Mouse (Mus musculus) bone marrow, adult 2 months (tissue): ENCODE measurements around the gene Myl9. TPM values are rescaled to one million over a fixed set of nuclear protein-coding genes. Genes with fewer than 3 reads are reported as not detected.

Experiments used
- H3K27ac ChIP-seq: fragments of 200-500 bp; 2 replicates; pipeline ENCODE4 v1.5.1; 2012; ENCODE audit warnings: low read depth, mild to moderate bottlenecking, control low read depth, inconsistent platforms, low read length; ENCODE audit not compliant: control insufficient read depth, poor library complexity, insufficient read depth
- H3K4me1 ChIP-seq: fragments of 200-500 bp; 2 replicates; pipeline ENCODE4 v1.6.1; 2011; ENCODE audit warnings: low read length; ENCODE audit not compliant: control insufficient read depth, insufficient read depth
- H3K4me3 ChIP-seq: fragments of 200-500 bp; replicated peaks from 2 replicates; pipeline ENCODE3; 2011; ENCODE audit warnings: mild to moderate bottlenecking, low read depth, low read length, control low read depth; ENCODE audit not compliant: control insufficient read depth
- CTCF ChIP-seq: fragments of 200-500 bp; IDR thresholded peaks from 2 replicates; pipeline ENCODE4 v1.5.1; 2011; ENCODE audit warnings: low read length, control low read depth; ENCODE audit not compliant: control insufficient read depth, insufficient read depth
- POLR2A ChIP-seq: fragments of 200-500 bp; IDR thresholded peaks from 2 replicates; pipeline ENCODE4 v1.6.1; 2011; ENCODE audit warnings: low read depth, mild to moderate bottlenecking, control low read depth, low read length, borderline replicate concordance; ENCODE audit not compliant: control insufficient read depth
- WGBS: fragments of 180-500 bp; shearing (Covaris S2); methylation state at CpG from one replicate; pipeline ENCODE4 v1.1.7; 2018; 5-methylcytosine and 5-hydroxymethylcytosine counted together
- polyA plus RNA-seq: library from polyadenylated mRNA; stranded (reverse); fragments of >200 nt; gene quantifications from 2 replicates; pipeline ENCODE4 v1.2.4, GENCODE M21; 2011; ENCODE audit warnings: low replicate concordance; ENCODE audit not compliant: missing spikeins, insufficient read depth, insufficient read length

The Myl9 gene
- polyA plus RNA-seq, 1 experiment = 110 TPM

DNA sequence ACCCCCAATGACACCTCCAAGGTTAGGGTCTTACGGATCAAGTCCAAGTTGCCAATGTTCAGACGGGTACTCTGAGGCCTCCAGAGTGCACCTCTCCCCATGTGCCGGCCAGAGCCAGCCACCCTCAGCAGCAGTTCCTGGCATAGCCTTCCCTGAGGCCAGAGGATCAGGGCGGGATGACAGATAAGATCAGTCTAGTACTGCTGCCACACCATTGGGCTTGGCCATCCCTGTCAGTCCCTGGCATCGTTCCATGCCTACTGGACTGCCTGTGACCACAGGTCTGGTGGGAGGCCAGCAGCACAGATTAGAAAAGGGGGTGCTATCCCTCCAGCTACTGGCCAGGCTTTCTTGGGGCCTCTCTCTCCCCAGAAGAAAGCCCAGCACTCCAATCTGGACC lies 3.8 kb downstream of the Myl9 start:
- WGBS = 76% methylated on average over 5 of the region's 5 CpGs
- no peak overlapping the region for H3K27ac ChIP-seq
- TF ChIP-seq CTCF = no peak
- H3K4me3 ChIP-seq = no peak overlapping the region
- peaks cover 2% of the 10 kb centered on the region; the same call in 1 of the 2 replicates for H3K4me1 ChIP-seq

DNA sequence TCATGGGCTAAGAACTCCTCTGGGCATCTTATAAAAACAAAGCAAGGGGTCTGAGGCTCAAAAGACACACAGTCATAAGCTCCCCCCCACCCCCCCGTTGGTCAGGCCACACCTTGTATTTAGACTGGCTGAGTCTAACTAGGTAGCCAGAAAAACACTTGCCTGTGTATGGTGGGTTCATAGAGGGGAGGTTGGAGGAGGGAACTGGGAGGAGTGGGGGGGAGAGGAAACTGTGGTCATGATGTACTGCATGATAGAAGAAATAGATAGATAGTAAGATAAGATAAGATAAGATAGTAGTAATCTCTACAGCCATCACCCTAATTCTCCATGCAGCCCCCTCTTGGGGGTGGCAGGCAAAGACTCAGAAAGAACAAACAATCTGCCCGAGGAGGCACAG lies 4.3 kb downstream of the Myl9 start:
- Histone ChIP-seq H3K4me3 (no peak overlapping the region), H3K27ac (no peak overlapping the region), H3K4me1 (peaks cover 2% of the 10 kb centered on the region; the same call in 1 of the 2 replicates)
- WGBS = 46% methylated on average over 2 of the region's 2 CpGs
- TF ChIP-seq POLR2A (no peak), CTCF (no peak)

DNA sequence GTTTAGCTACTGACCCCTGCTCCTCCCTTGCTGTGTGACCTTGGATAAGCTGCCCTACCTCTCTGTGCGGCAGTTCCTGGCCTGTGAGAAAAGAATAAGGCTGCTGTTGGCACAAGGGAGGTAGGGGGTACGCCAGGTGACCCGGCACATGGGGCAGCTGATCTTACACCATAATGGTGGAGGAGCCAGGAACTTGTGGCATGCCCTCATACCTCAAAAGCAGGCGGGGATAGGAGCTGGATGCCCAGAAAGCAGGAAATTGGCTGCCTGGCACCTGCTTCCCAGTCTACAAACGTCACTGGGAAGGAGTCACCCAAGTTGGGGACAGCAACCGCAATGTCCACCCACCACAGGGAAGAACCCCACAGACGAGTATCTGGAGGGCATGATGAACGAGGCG lies 4.9 kb downstream of the Myl9 start:
- Histone ChIP-seq H3K4me3 (no peak overlapping the region), H3K4me1 (peaks cover 2% of the 10 kb centered on the region; the same call in 1 of the 2 replicates), H3K27ac (no peak overlapping the region)
- TF ChIP-seq CTCF = no peak
- no peak for TF ChIP-seq POLR2A
- WGBS = 71% methylated on average over 9 of the region's 9 CpGs

DNA sequence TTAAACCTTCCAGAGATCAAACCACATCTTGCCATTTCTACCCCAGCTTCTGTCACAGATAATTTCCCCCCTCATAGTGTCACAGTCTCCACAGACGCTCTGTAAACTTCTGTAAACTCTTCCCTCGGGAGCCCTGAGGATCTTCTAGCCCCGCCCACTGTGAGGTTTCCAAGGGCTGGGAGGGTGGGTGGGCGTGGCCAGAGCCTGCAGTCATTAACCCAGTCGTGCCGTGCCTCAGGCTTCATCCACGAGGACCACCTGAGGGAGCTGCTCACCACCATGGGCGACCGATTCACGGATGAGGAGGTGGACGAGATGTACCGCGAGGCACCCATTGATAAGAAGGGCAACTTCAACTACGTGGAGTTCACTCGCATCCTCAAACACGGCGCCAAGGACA lies 5.5 kb downstream of the Myl9 start:
- WGBS = 37% methylated on average over 17 of the region's 17 CpGs
- Histone ChIP-seq H3K4me3 (no peak overlapping the region), H3K27ac (no peak overlapping the region), H3K4me1 (peaks cover 2% of the 10 kb centered on the region; the same call in 1 of the 2 replicates)
- TF ChIP-seq POLR2A (no peak), CTCF (no peak)

DNA sequence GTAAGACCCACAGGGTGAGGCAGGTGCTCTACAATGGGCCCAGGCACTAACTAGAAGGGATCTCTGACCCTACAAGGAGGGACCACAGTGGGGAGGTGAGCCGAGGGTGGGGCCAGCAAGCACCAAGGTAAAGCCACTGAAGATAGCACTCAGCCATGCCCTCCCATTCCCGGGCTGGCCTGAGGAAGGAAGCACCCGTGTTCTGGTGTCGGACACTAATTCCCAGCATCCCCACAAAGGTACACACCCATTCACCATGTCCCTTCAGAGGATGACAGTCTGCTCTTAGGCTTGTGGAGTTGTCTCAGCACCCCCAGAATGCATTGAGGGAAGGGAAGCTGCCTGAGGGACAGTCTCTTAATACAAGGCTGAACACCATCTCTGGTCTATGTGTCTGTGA lies 6.1 kb downstream of the Myl9 start:
- no peak overlapping the region for H3K27ac ChIP-seq
- 69% methylated on average over 4 of the region's 4 CpGs for WGBS
- TF ChIP-seq CTCF (no peak), POLR2A (no peak)
- H3K4me3 ChIP-seq = no peak overlapping the region
- H3K4me1 ChIP-seq = peaks cover 2% of the 10 kb centered on the region; the same call in 1 of the 2 replicates

DNA sequence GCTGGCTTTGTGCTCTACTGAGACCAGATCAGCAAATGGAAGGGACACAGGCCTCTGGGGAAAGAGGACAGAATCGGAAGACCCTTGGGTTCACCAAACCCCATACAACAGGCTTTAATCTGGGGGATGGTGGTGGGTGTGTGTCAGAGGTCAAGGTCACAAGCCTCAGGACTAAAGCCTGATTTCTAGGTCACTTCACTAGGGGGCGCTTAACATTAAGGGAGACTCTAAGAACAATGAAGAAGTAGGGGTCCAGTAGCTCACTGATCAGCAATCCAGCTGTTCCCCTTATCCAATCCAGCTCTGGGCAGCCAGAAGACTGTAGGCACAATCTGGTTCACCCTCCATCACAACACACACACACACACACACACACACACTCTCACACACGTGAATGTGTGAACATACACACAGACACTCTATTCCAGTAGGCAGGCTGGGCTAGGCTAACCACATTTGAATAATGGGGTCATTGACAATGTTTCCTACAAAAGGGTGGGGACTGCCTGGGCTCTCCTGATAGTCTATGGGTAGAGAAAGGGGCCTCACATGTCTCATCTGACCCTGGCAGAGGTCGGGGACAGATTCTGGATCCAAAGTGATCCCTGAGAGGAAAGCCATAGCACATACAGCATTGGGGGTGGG lies 6.7 kb downstream of the Myl9 start:
- Histone ChIP-seq H3K4me1 (peaks cover 2% of the 10 kb centered on the region; the same call in 1 of the 2 replicates), H3K27ac (no peak overlapping the region), H3K4me3 (no peak overlapping the region)
- WGBS = 68% methylated on average over 4 of the region's 4 CpGs
- no peak for TF ChIP-seq POLR2A
- no peak for TF ChIP-seq CTCF

DNA sequence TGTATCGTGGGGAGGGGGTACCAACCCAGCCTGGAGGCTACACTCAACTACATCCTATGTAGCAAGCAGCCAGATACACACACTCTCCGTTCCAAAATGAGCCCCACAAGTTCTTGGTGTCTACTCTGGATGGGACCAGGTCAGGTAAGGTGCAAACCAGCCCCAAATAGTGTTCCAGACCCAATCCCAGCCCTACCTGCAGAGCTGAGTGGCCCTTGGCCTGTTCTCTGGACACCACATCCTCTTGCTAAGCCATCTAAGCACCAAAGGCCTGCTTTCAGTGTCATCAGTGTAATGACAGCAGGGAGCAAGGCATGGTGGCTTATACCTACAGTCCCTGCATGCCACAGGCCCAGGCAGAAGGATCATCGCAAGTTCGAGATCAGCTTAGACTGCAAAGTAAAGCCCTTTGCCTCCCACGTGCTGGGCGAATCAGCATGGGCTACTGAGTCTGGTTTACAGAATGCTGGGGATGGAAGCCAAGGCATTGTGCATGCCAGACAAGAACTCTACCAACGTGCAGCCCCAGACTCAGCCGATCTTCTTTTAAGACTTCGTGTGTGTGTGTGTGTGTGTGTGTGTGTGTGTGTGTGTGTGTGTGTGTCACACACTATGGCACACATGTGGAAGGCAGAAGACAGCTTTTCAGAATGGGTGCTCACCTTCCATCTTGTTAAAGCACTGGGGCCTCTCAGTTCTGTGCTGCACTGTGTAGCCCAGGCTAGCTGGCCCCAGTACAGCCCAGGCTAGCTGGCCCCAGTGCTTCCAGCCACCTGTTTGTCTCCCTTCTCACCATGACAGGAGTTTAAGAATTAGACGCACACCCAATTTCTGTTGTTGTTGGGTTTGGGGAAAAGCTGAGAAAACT lies 7.5 kb downstream of the Myl9 start:
- H3K4me1 ChIP-seq = peaks cover 2% of the 10 kb centered on the region; the same call in 1 of the 2 replicates
- no peak overlapping the region for H3K4me3 ChIP-seq
- WGBS = 73% methylated on average over 10 of the region's 10 CpGs
- no peak for TF ChIP-seq POLR2A
- no peak for TF ChIP-seq CTCF
- peak overlapping the region; percentile 13 for H3K27ac ChIP-seq

DNA sequence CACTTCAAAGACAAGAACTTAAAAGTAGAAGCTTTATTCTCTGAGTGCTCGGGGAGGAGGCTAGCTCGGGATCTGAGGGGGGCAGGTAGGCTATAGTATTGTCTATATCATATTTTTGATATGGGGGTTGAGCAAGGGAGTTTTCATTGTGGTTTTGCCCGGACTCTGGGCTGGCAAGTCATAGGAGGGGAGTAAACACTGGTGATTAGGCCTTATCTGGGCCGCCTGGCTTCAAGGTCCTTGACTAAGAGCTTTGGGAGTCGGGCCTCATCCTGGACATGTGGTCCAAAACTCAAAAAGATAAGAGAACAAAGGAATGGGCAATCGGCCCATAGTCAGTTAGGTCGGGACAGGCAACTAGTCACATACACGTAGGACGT lies 8.1 kb downstream of the Myl9 start:
- TF ChIP-seq POLR2A = no peak
- TF ChIP-seq CTCF = no peak
- H3K4me1 ChIP-seq = peaks cover 2% of the 10 kb centered on the region; the same call in 1 of the 2 replicates
- H3K4me3 ChIP-seq = no peak overlapping the region
- 49% methylated on average over 9 of the region's 9 CpGs for WGBS
- no peak overlapping the region for H3K27ac ChIP-seq
